Mouse (Mus musculus): ENCODE data around the gene Nop2. TPM values are rescaled to one million over a fixed set of nuclear protein-coding genes. Genes with fewer than 3 reads are reported as not detected.
"Not testable (repeated sequence)": the region's sequence is repeated elsewhere in the genome, so short reads cannot be mapped to it uniquely, and the experiment has no call there.

Nop2 gene
- polyA plus RNA-seq, 2 experiments from 2014 or later = 40.6 to 50.3 TPM

- ATAC-seq = no peak
These were observed 22.8 kb downstream of the Nop2 start for GRCm38 (mm10) chr6:125154550-125154949.

GRCm38 (mm10) chr6:125155262-125155661, 23.6 kb downstream of the Nop2 start:
- no peak for ATAC-seq

- ATAC-seq = no peak
These were observed 24.8 kb downstream of the Nop2 start for GRCm38 (mm10) chr6:125156491-125156890.

GRCm38 (mm10) chr6:125156903-125157614, 25.4 kb downstream of the Nop2 start:
- ATAC-seq = no peak

GRCm38 (mm10) chr6:125158944-125159492, 27.3 kb downstream of the Nop2 start:
- no peak for ATAC-seq

- no peak for ATAC-seq
These were observed 28.3 kb downstream of the Nop2 start for GRCm38 (mm10) chr6:125159773-125160557.

GRCm38 (mm10) chr6:125160558-125160853, 28.8 kb downstream of the Nop2 start:
- no peak for ATAC-seq

GRCm38 (mm10) chr6:125160854-125161760, 29.4 kb downstream of the Nop2 start:
- no peak for ATAC-seq

- not testable (repeated sequence) for ATAC-seq
These were observed 30.3 kb downstream of the Nop2 start for GRCm38 (mm10) chr6:125161971-125162370.

GRCm38 (mm10) chr6:125162615-125163305, 31.1 kb downstream of the Nop2 start:
- not testable (repeated sequence) for ATAC-seq

- ATAC-seq = no peak
These were observed 32.3 kb downstream of the Nop2 start for GRCm38 (mm10) chr6:125163801-125164657.

- ATAC-seq = peak; percentile 12
These were observed 33.1 kb downstream of the Nop2 start for GRCm38 (mm10) chr6:125164672-125165327.

- peak; percentile 90 for ATAC-seq
These were observed 33.7 kb downstream of the Nop2 start for GRCm38 (mm10) chr6:125165328-125165891.

- ATAC-seq = no peak
These were observed 34.5 kb downstream of the Nop2 start, which contains the start of gene Gapdh for GRCm38 (mm10) chr6:125166051-125166751. Gene Gapdh (minus strand): TSS chr6:125166467.

- ATAC-seq = no peak
These were observed 35.3 kb downstream of the Nop2 start for GRCm38 (mm10) chr6:125166861-125167650.

GRCm38 (mm10) chr6:125168086-125168485, 36.4 kb downstream of the Nop2 start:
- ATAC-seq = no peak

GRCm38 (mm10) chr6:125170194-125170593, 38.5 kb downstream of the Nop2 start:
- no peak for ATAC-seq

- ATAC-seq = no peak
These were observed 40.8 kb downstream of the Nop2 start for GRCm38 (mm10) chr6:125172474-125172873.

GRCm38 (mm10) chr6:125173256-125173655, 41.5 kb downstream of the Nop2 start:
- ATAC-seq = no peak
